Mouse (Mus musculus) stomach, postnatal 0 days (tissue): ENCODE results near the gene Rufy3. TPM values are rescaled to one million over a fixed set of nuclear protein-coding genes. Genes with fewer than 3 reads are reported as not detected.
A peak's percentile ranks its signal among the peaks of the same experiment; 100 is the strongest.

Source experiments
- ATAC-seq: fragments of 200-750 bp; cut with Nextera tagmentation; 2 replicates; pipeline ENCODE4 v1.8.0; 2017; ENCODE audit not compliant: low FRiP score, low TSS enrichment
- DNase-seq: peaks from one replicate; pipeline ENCODE4 v3.0.0-alpha.2; 2016; ENCODE audit warnings: low spot score
- H3K27ac ChIP-seq: fragments of 300-500 bp; sonication (generic); replicated peaks from 2 replicates; pipeline ENCODE4 v1.5.1; 2014; ENCODE audit warnings: mild to moderate bottlenecking, control low read depth
- H3K27me3 ChIP-seq: fragments of 300-500 bp; sonication (generic); 2 replicates; pipeline ENCODE4 v1.6.1; 2014; ENCODE audit warnings: low read length; ENCODE audit not compliant: control insufficient read depth, insufficient read depth
- H3K36me3 ChIP-seq: fragments of 300-500 bp; sonication (generic); 2 replicates; pipeline ENCODE4 v1.6.1; 2014; ENCODE audit warnings: low read length, mixed read lengths; ENCODE audit not compliant: control insufficient read depth, insufficient read depth
- H3K4me1 ChIP-seq: fragments of 300-500 bp; sonication (generic); replicated peaks from 2 replicates; pipeline ENCODE4 v1.6.1; 2014; ENCODE audit warnings: antibody characterized with exemption; ENCODE audit not compliant: control insufficient read depth, insufficient read depth
- H3K4me2 ChIP-seq: fragments of 300-500 bp; sonication (generic); replicated peaks from 2 replicates; pipeline ENCODE4 v1.6.1; 2014; ENCODE audit warnings: low read depth, mild to moderate bottlenecking, control low read depth, moderate library complexity
- H3K4me3 ChIP-seq: fragments of 300-500 bp; sonication (generic); 2 replicates; pipeline ENCODE4 v1.5.1; 2014; ENCODE audit warnings: low read depth, low read length, control low read depth
- H3K9ac ChIP-seq: fragments of 300-500 bp; sonication (generic); 2 replicates; pipeline ENCODE4 v1.6.1; 2014; ENCODE audit warnings: mild to moderate bottlenecking, low read length, control low read depth, mixed read lengths
- H3K9me3 ChIP-seq: fragments of 300-500 bp; sonication (generic); 2 replicates; pipeline ENCODE4 v1.6.1; 2016; ENCODE audit warnings: low read length; ENCODE audit not compliant: control insufficient read depth
- CTCF ChIP-seq: IDR thresholded peaks from 2 replicates; pipeline ENCODE4 v1.5.1; 2016; ENCODE audit warnings: antibody characterized with exemption, low read depth, mild to moderate bottlenecking, moderate library complexity
- EP300 ChIP-seq: optimal IDR thresholded peaks from 2 replicates; pipeline ENCODE3; 2016; ENCODE audit warnings: antibody characterized with exemption
- WGBS: fragments of 180-500 bp; shearing (Covaris S2); extraction: QIAGEN DNeasy Blood & Tissue Kit; methylation state at CpG from one replicate; pipeline ENCODE4 v1.1.7; 2014; 5-methylcytosine and 5-hydroxymethylcytosine counted together
- polyA plus RNA-seq: library from polyadenylated mRNA; unstranded; fragments of >200 nt; fragmentation: Nextera tagmentation; extraction: Ambion mirVana; gene quantifications from 2 replicates; pipeline ENCODE4 v1.2.1, GENCODE M21; 2015

The Rufy3 gene
- polyA plus RNA-seq, 1 experiment from 2014 or later, result 9.8 TPM

DNA sequence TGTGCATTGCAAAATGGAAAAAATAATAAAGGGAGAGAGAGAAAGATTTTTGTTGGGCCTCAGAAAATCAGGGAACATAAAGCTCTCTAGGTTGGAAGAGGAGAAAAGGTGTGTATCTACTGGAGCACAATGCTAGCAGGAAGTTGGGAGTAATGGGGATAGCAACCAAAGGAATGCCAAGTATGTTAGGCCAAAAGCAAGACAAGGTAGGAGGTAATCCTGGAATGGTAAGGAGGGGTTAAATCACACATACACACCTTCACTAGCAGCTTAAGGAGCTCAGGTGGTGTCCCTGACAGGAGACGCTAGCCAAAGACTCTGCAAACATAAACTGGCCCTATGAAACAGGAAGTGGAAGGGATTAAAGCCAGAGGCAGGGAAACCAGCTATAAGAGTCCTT is 5.8 kb upstream of the Rufy3 start:
- TF ChIP-seq CTCF, result no peak
- TF ChIP-seq EP300, result no peak
- no peak overlapping the region for H3K9ac ChIP-seq
- no peak for DNase-seq
- no peaks in the 10 kb centered on the region for H3K36me3 ChIP-seq
- H3K4me1 ChIP-seq, result peaks cover 7% of the 10 kb centered on the region
- ATAC-seq, result no peak
- WGBS, result 7% methylated on average over 1 of the region's 1 CpGs
- no peaks in the 10 kb centered on the region for H3K9me3 ChIP-seq
- no peak overlapping the region for H3K4me3 ChIP-seq
- H3K4me2 ChIP-seq, result no peak overlapping the region
- H3K27me3 ChIP-seq, result no peaks in the 10 kb centered on the region
- no peak overlapping the region for H3K27ac ChIP-seq

DNA sequence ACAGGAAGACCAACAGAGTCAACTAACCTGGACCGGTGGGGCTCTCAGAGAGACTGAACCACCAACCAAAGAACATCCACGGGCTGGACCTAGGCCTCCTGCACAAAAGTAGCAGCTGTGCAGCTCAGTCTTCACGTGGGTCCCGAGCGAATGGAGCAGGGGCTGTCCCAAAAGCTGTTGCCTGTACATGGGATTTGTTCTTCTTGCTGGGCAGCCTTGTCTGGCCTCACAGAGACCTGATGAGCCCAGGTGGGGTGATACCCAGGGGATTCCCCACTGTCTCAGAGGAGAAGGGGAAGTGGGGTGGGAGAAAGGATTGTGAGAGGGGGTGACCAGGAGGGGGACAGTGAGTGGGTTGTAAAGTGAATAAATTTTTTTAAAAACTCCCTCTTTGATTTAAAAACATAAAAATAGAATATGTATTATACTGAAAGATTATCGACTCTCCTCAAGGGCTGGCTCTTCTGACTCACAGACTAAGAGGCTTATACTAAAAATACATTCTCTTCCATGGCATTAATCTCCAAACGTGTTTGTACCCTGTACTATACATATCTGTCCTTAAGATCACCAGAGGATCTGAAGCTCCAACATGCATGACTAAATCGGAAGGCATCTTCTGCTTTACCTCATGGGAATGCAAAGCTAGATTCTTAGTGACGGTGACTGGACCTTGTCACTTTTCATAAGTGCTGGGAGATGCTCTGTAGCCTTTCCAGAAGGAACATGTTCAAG is 3.6 kb upstream of the Rufy3 start:
- ATAC-seq (no peak), DNase-seq (no peak)
- no peak overlapping the region for H3K9ac ChIP-seq
- no peak overlapping the region for H3K27ac ChIP-seq
- H3K36me3 ChIP-seq, result no peaks in the 10 kb centered on the region
- H3K9me3 ChIP-seq, result no peaks in the 10 kb centered on the region
- 73% methylated on average over 9 of the region's 9 CpGs for WGBS
- no peak overlapping the region for H3K4me2 ChIP-seq
- no peaks in the 10 kb centered on the region; the same call in none of the 2 replicates for H3K4me1 ChIP-seq
- no peak for TF ChIP-seq EP300
- TF ChIP-seq CTCF, result no peak
- H3K27me3 ChIP-seq, result no peaks in the 10 kb centered on the region
- no peak overlapping the region for H3K4me3 ChIP-seq

DNA sequence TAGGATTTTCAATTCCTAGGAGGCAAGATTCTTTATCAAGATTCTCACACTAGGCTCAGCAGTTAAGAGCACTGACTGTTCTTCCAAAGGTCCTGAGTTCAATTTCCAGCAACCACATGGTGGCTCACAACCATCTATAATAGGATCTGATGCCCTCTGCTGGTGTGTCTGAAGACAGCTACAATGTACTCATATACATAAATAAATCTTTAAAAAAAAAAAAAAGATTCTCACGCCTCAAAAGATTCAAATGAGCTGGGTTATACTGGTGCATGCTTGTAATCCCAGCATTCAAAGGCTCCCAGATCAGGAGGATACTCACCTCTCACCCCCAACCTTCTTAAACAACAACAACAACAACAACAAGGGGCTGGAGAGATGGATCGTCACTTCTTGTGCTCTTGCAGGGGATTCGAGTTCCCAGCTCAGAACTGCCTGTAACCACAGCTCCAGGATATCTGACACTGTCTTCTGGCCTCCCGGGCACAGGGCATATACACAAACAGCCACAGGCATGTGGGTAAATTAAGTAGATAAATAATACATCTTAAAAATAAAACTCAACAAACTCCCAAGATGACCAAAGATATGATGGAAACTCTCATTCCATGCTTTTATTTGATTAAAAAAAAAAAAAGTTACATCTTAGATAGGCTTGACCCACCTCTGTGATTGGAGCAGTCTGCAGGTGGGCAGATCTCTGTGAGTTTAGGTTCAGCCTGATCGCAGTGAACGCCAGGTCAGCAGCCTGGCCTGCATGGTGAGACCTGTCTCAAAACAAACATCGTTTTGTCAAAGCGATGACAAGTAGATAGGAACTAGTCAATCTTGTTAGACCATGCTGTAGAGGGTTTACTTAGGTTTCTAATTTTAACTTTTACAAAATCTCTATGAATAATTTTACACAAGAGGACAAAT is 1.7 kb upstream of the Rufy3 start:
- Histone ChIP-seq H3K27ac (no peak overlapping the region), H3K9me3 (no peaks in the 10 kb centered on the region), H3K27me3 (no peaks in the 10 kb centered on the region), H3K4me2 (no peak overlapping the region), H3K9ac (no peak overlapping the region), H3K36me3 (no peaks in the 10 kb centered on the region), H3K4me1 (peaks cover 3% of the 10 kb centered on the region), H3K4me3 (no peak overlapping the region)
- peak; percentile 18; the same call in 1 of the 2 replicates for TF ChIP-seq CTCF
- TF ChIP-seq EP300, result no peak
- ATAC-seq, result no peak
- DNase-seq, result no peak
- WGBS, result 57% methylated on average over 8 of the region's 8 CpGs

DNA sequence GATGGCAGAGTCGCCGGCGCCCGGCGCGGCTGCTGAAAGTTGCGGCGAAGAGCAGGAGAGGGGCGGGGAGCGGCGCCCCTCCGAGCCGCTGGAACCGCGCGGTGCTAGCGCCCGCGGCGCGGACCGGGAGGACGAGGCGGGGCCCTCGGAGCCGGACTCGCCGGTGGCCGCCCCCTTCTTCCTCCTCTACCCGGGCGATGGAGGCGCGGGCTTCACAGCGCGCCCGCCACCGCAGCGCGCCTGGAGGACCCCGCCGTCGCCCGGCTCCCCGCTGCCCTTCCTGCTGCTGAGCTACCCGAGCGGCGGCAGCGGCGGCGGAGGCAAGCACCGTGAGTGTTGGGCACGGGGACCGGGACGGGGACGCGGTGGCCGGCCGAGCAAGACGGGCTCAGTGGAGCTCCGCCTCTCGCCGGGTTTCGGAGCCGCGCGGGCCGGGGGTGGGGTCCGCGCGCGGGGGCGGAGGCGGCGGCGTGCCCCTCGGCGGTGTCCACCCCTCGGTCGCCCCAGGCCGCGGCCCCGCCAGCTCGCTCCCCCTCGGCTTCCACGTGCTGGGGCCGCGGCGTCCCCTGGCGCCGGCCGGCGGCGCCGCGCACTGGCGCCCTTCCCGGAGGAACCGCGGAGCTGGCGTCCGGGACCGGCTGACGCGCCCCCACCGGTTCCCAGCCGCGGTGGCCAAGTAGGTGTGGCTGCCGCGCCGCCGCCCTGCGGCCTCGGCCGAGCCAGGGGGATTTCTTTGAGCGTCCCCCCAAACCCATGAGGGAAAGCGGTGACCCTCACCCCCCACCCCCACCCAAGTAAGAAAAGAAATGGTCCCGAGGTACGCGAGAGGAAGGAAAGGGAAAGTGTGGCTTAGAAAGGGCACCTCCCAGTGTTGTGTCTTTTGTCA is 551 bp downstream of the Rufy3 start:
- Histone ChIP-seq H3K9ac (peak overlapping the region; percentile 79), H3K36me3 (no peaks in the 10 kb centered on the region), H3K27ac (peak overlapping the region; percentile 92), H3K4me3 (peak overlapping the region; percentile 88), H3K9me3 (no peaks in the 10 kb centered on the region), H3K4me2 (peak overlapping the region; percentile 69), H3K4me1 (peaks cover 3% of the 10 kb centered on the region), H3K27me3 (no peaks in the 10 kb centered on the region)
- peak; percentile 79 for ATAC-seq
- TF ChIP-seq CTCF (peak; percentile 16; the same call in 1 of the 2 replicates), EP300 (no peak)
- under 1% methylated on average over 76 of the region's 119 CpGs for WGBS
- peak; percentile 75 for DNase-seq

DNA sequence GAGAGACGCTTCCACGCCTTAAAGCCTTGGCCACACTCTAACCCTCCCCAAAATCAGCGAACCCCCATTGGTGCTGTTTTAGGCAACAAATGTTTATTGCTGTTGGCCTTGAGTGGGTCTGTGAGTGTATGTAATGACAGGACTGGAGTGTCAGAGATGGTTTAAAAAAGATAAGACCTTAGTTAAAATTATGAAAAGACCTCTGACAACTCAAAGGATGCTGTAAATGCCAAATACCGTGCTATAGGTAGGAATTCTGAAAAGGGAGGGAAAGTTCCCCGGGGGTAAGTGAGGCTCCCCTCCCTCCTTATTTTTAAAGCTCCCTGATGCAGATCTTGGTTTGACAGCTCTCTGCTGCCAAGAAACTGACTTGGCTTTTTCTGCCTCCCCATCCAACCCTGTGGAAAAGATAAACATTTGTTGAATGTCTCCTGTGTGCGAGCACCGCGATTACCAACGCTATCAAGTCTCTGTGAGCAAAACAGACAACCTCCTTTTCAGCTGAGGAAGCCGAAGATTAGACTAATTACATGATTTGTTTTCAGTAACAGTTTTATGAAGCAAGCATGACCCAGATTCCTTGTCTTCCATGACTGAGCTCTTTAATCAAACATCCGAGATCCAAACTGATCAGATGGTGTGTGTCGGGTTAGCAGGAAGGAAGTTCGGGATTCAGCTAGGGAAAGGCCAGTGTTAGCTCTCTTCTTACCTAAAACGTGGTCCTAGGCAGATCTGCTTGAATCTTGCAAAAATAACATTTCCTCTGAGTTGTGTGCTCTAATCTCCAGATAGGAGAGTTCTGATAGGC is 1.4 kb downstream of the Rufy3 start:
- H3K9ac ChIP-seq, result peak overlapping the region; percentile 79
- no peaks in the 10 kb centered on the region for H3K27me3 ChIP-seq
- no peak for DNase-seq
- H3K36me3 ChIP-seq, result no peaks in the 10 kb centered on the region; the same call in 1 of the 2 replicates
- H3K4me3 ChIP-seq, result peak overlapping the region; percentile 88
- H3K4me2 ChIP-seq, result peak overlapping the region; percentile 69
- ATAC-seq, result peak; percentile 21
- no peaks in the 10 kb centered on the region for H3K9me3 ChIP-seq
- H3K27ac ChIP-seq, result peak overlapping the region; percentile 92
- 3% methylated on average over 14 of the region's 14 CpGs for WGBS
- H3K4me1 ChIP-seq, result peaks cover 3% of the 10 kb centered on the region
- no peak for TF ChIP-seq CTCF
- TF ChIP-seq EP300, result no peak
